Mouse (Mus musculus) forebrain, embryonic 11.5 days (tissue): ENCODE measurements around the gene Mettl8. TPM values are rescaled to one million over a fixed set of nuclear protein-coding genes. Genes with fewer than 3 reads are reported as not detected.

Source experiments
- ATAC-seq: fragments of 200-750 bp; cut with Nextera tagmentation; replicated peaks from 2 replicates; pipeline ENCODE4 v1.8.0; 2017; ENCODE audit warnings: moderate TSS enrichment; ENCODE audit not compliant: low FRiP score
- DNase-seq: peaks from one replicate; pipeline ENCODE4 v3.0.0-alpha.2; 2017; ENCODE audit warnings: low spot score
- H3K27ac ChIP-seq: fragments of 300-500 bp; sonication (generic); 2 replicates; pipeline ENCODE4 v1.5.1; 2014; ENCODE audit warnings: low read depth, low read length
- H3K27me3 ChIP-seq: fragments of 300-500 bp; sonication (generic); 2 replicates; pipeline ENCODE4 v1.6.1; 2014; ENCODE audit warnings: mild to moderate bottlenecking, low read length, mixed read lengths; ENCODE audit not compliant: control insufficient read depth, insufficient read depth
- H3K36me3 ChIP-seq: fragments of 300-500 bp; sonication (generic); 2 replicates; pipeline ENCODE4 v1.6.1; 2014; ENCODE audit warnings: mild to moderate bottlenecking, low read length, moderate library complexity, mixed read lengths; ENCODE audit not compliant: control insufficient read depth, insufficient read depth
- H3K4me1 ChIP-seq: fragments of 300-500 bp; sonication (generic); replicated peaks from 2 replicates; pipeline ENCODE4 v1.6.1; 2014; ENCODE audit warnings: low read length, mixed read lengths; ENCODE audit not compliant: control insufficient read depth, insufficient read depth
- H3K4me2 ChIP-seq: fragments of 300-500 bp; sonication (generic); 2 replicates; pipeline ENCODE4 v1.6.1; 2014; ENCODE audit warnings: low read depth, mild to moderate bottlenecking, low read length, moderate library complexity, mixed read lengths; ENCODE audit not compliant: severe bottlenecking
- H3K4me3 ChIP-seq: fragments of 300-500 bp; sonication (generic); 2 replicates; pipeline ENCODE4 v1.5.1; 2014; ENCODE audit warnings: low read depth, low read length
- H3K9ac ChIP-seq: fragments of 300-500 bp; sonication (generic); 2 replicates; pipeline ENCODE4 v1.6.1; 2014; ENCODE audit warnings: low read length
- H3K9me3 ChIP-seq: fragments of 300-500 bp; sonication (generic); 2 replicates; pipeline ENCODE4 v1.6.1; 2016; ENCODE audit warnings: low read length, mixed read lengths; ENCODE audit not compliant: control insufficient read depth
- WGBS: fragments of 180-500 bp; shearing (Covaris S2); extraction: QIAGEN DNeasy Blood & Tissue Kit; methylation state at CpG from one replicate; pipeline ENCODE4 v1.1.7; 2014; 5-methylcytosine and 5-hydroxymethylcytosine counted together
- polyA plus RNA-seq: library from polyadenylated mRNA; unstranded; fragments of >200 nt; fragmentation: Nextera tagmentation; extraction: Ambion mirVana; gene quantifications from 2 replicates; pipeline ENCODE4 v1.2.1, GENCODE M21; 2014

The Mettl8 gene
- polyA plus RNA-seq, 1 experiment from 2014 or later = 24.3 TPM

- Histone ChIP-seq H3K27ac (no peak overlapping the region), H3K9ac (no peak overlapping the region), H3K36me3 (no peaks in the 10 kb centered on the region), H3K27me3 (no peaks in the 10 kb centered on the region), H3K4me1 (no peaks in the 10 kb centered on the region), H3K9me3 (no peaks in the 10 kb centered on the region), H3K4me2 (no peak overlapping the region), H3K4me3 (no peak overlapping the region)
- DNase-seq = no peak
- WGBS = 58% methylated on average over 8 of the region's 8 CpGs
- ATAC-seq = no peak
Observed at GRCm38 (mm10) chr2:70920937-70921596, 134.3 kb downstream of the Mettl8 start.

- no peaks in the 10 kb centered on the region for H3K9me3 ChIP-seq
- H3K9ac ChIP-seq = no peak overlapping the region
- no peaks in the 10 kb centered on the region for H3K4me1 ChIP-seq
- WGBS = 81% methylated on average over 2 of the region's 2 CpGs
- no peaks in the 10 kb centered on the region for H3K27me3 ChIP-seq
- no peak overlapping the region for H3K4me2 ChIP-seq
- H3K4me3 ChIP-seq = no peak overlapping the region
- no peak for ATAC-seq
- no peaks in the 10 kb centered on the region for H3K36me3 ChIP-seq
- DNase-seq = no peak
- no peak overlapping the region for H3K27ac ChIP-seq
Observed at GRCm38 (mm10) chr2:70919913-70920522, 135.4 kb downstream of the Mettl8 start.

- Histone ChIP-seq H3K4me2 (no peak overlapping the region), H3K4me1 (no peaks in the 10 kb centered on the region), H3K9ac (no peak overlapping the region), H3K36me3 (no peaks in the 10 kb centered on the region), H3K27ac (no peak overlapping the region), H3K27me3 (no peaks in the 10 kb centered on the region), H3K4me3 (no peak overlapping the region), H3K9me3 (no peaks in the 10 kb centered on the region)
- ATAC-seq = no peak
- 32% methylated on average over 2 of the region's 2 CpGs for WGBS
- peak; percentile 23 for DNase-seq
Observed at GRCm38 (mm10) chr2:70918516-70918915, 136.9 kb downstream of the Mettl8 start.

Other genes with a start within 250 kb of the Mettl8 start
- gene Tlk1, start 229.9 kb downstream of the Mettl8 start, polyA plus RNA-seq = 46.8 and 48.7 TPM in 2 replicates
- 38.2 and 43.6 TPM in 2 replicates for gene Dcaf17, start 255 bp downstream of the Mettl8 start, polyA plus RNA-seq
- gene Cybrd1, start 62.3 kb upstream of the Mettl8 start, polyA plus RNA-seq = 0.20 and 0.33 TPM in 2 replicates
- 156 and 161 TPM in 2 replicates for gene Dync1i2, start 156.1 kb upstream of the Mettl8 start, polyA plus RNA-seq